Mouse (Mus musculus): Measurements from ENCODE around the gene Gm49352. TPM values are rescaled to one million over a fixed set of nuclear protein-coding genes. Genes with fewer than 3 reads are reported as not detected.
"Not testable (repeated sequence)": the region's sequence is repeated elsewhere in the genome, so short reads cannot be mapped to it uniquely, and the experiment has no call there.

Gene Gm49352
- polyA plus RNA-seq (2015; fragmentation: Nextera tagmentation; extraction: Ambion mirVana), result not detected in 2 replicates

- H3K4me2 ChIP-seq (ENCODE audit: low read length); ATAC-seq; H3K4me1 ChIP-seq (ENCODE audit: control insufficient read depth, insufficient read depth, low read length); H3K36me3 ChIP-seq (ENCODE audit: control insufficient read depth, insufficient read depth, low read length); H3K4me3 ChIP-seq (ENCODE audit: low read depth, low read length); H3K27ac ChIP-seq (ENCODE audit: low read length); H3K9ac ChIP-seq (ENCODE audit: low read depth, low read length); H3K27me3 ChIP-seq (ENCODE audit: control insufficient read depth, insufficient read depth, low read depth, low read length): not testable (repeated sequence)
- 29% methylated on average over 1 of the region's 1 CpGs for WGBS
- H3K9me3 ChIP-seq (replicated peaks; ENCODE audit: control insufficient read depth, low read length, poor library complexity, severe bottlenecking), result peaks cover 16% of the 10 kb centered on the region; the same call in 1 of the 2 replicates
Measured at GRCm38 (mm10) chr13:61568074-61568473, at the start of gene Gm49352. Gm49352 (minus strand) TSS chr13:61568174.

GRCm38 (mm10) chr13:61570027-61570426, 2.1 kb upstream of the Gm49352 start, which contains the start of gene Cts3:
Cts3 (minus strand) TSS chr13:61570127.
- no peaks in the 10 kb centered on the region for H3K27me3 ChIP-seq (ENCODE audit: control insufficient read depth, insufficient read depth, low read depth, low read length)
- H3K27ac ChIP-seq (ENCODE audit: low read length), result no peak within 1 kb of the TSS
- no peak within 1 kb of the TSS for H3K4me3 ChIP-seq (ENCODE audit: low read depth, low read length)
- H3K4me1 ChIP-seq (ENCODE audit: control insufficient read depth, insufficient read depth, low read length), result no peaks in the 10 kb centered on the region
- no peak for ATAC-seq
- no peak within 1 kb of the TSS for H3K4me2 ChIP-seq (ENCODE audit: low read length)
- H3K9ac ChIP-seq (ENCODE audit: low read depth, low read length), result no peak within 1 kb of the TSS
- no peaks in the 10 kb centered on the region for H3K36me3 ChIP-seq (ENCODE audit: control insufficient read depth, insufficient read depth, low read length)
- H3K9me3 ChIP-seq (replicated peaks; ENCODE audit: control insufficient read depth, low read length, poor library complexity, severe bottlenecking), result peaks cover 12% of the 10 kb centered on the region; the same call in 1 of the 2 replicates

GRCm38 (mm10) chr13:61541631-61542030, 26.3 kb downstream of the Gm49352 start, which contains the start of gene Ctsm:
Ctsm (minus strand) TSS chr13:61541839.
- Histone ChIP-seq H3K27me3 (ENCODE audit: control insufficient read depth, insufficient read depth, low read depth, low read length) (no peaks in the 10 kb centered on the region), H3K9ac (ENCODE audit: low read depth, low read length) (no peak within 1 kb of the TSS), H3K4me3 (ENCODE audit: low read depth, low read length) (no peak within 1 kb of the TSS), H3K9me3 (replicated peaks; ENCODE audit: control insufficient read depth, low read length, poor library complexity, severe bottlenecking) (peaks cover 26% of the 10 kb centered on the region), H3K4me2 (ENCODE audit: low read length) (no peak within 1 kb of the TSS), H3K4me1 (ENCODE audit: control insufficient read depth, insufficient read depth, low read length) (no peaks in the 10 kb centered on the region), H3K27ac (ENCODE audit: low read length) (no peak within 1 kb of the TSS), H3K36me3 (ENCODE audit: control insufficient read depth, insufficient read depth, low read length) (no peaks in the 10 kb centered on the region)
- WGBS, result 64% methylated on average over 4 of the region's 4 CpGs
- ATAC-seq, result no peak

Other genes with a start within 250 kb of the Gm49352 start
- not detected in 2 replicates for gene Cts7, start 210.0 kb downstream of the Gm49352 start, polyA plus RNA-seq (2015; fragmentation: Nextera tagmentation; extraction: Ambion mirVana)
- not detected in 2 replicates for gene Ctsm, start 26.3 kb downstream of the Gm49352 start, polyA plus RNA-seq (2015; fragmentation: Nextera tagmentation; extraction: Ambion mirVana)
- gene Cts3, start 2.0 kb upstream of the Gm49352 start, polyA plus RNA-seq (2015; fragmentation: Nextera tagmentation; extraction: Ambion mirVana), result not detected in 2 replicates